Mouse (Mus musculus) kidney, embryonic 16.5 days (tissue): ENCODE results near the gene Ccdc170. TPM values are rescaled to one million over a fixed set of nuclear protein-coding genes. Genes with fewer than 3 reads are reported as not detected.
A peak's percentile ranks its signal among the peaks of the same experiment; 100 is the strongest.

ENCODE experiments used
- ATAC-seq: fragments of 200-750 bp; cut with Nextera tagmentation; 2 replicates; pipeline ENCODE4 v1.8.0; 2017; ENCODE audit warnings: moderate TSS enrichment; ENCODE audit not compliant: low FRiP score, low TSS enrichment
- H3K27ac ChIP-seq: fragments of 300-500 bp; sonication (generic); 2 replicates; pipeline ENCODE4 v1.5.1; 2014; ENCODE audit warnings: low read length
- H3K27me3 ChIP-seq: fragments of 300-500 bp; sonication (generic); 2 replicates; pipeline ENCODE4 v1.6.1; 2014; ENCODE audit warnings: low read length, control low read depth, mixed read lengths; ENCODE audit not compliant: insufficient read depth
- H3K36me3 ChIP-seq: fragments of 300-500 bp; sonication (generic); 2 replicates; pipeline ENCODE4 v1.6.1; 2014; ENCODE audit warnings: low read length, control low read depth, mixed read lengths; ENCODE audit not compliant: insufficient read depth
- H3K4me1 ChIP-seq: fragments of 300-500 bp; sonication (generic); 2 replicates; pipeline ENCODE4 v1.6.1; 2014; ENCODE audit warnings: low read length, control low read depth, mixed read lengths; ENCODE audit not compliant: insufficient read depth
- H3K4me2 ChIP-seq: fragments of 300-500 bp; sonication (generic); replicated peaks from 2 replicates; pipeline ENCODE4 v1.6.1; 2014; ENCODE audit warnings: low read depth, low read length
- H3K4me3 ChIP-seq: fragments of 300-500 bp; sonication (generic); 2 replicates; pipeline ENCODE4 v1.5.1; 2014; ENCODE audit warnings: mild to moderate bottlenecking, low read length
- H3K9ac ChIP-seq: fragments of 300-500 bp; sonication (generic); replicated peaks from 2 replicates; pipeline ENCODE4 v1.6.1; 2014; ENCODE audit warnings: low read length
- H3K9me3 ChIP-seq: fragments of 300-500 bp; sonication (generic); 2 replicates; pipeline ENCODE4 v1.6.1; 2016; ENCODE audit warnings: low read length, control low read depth
- WGBS: fragments of 180-500 bp; shearing (Covaris S2); extraction: QIAGEN DNeasy Blood & Tissue Kit; methylation state at CpG from one replicate; pipeline ENCODE4 v1.1.7; 2014; 5-methylcytosine and 5-hydroxymethylcytosine counted together
- polyA plus RNA-seq: library from polyadenylated mRNA; unstranded; fragments of >200 nt; fragmentation: Nextera tagmentation; extraction: Ambion mirVana; gene quantifications from 2 replicates; pipeline ENCODE4 v1.2.1, GENCODE M21; 2015

Ccdc170 gene
- polyA plus RNA-seq, 1 experiment from 2014 or later, result 2.2 TPM

- H3K36me3 ChIP-seq, result no peaks in the 10 kb centered on the region
- H3K4me1 ChIP-seq, result peaks cover 21% of the 10 kb centered on the region
- H3K9ac ChIP-seq, result no peak overlapping the region
- H3K4me2 ChIP-seq, result no peak overlapping the region
- 0 out of 2 replicates have a peak, but pooled peaks cover 4% of the 10 kb centered on the region for H3K9me3 ChIP-seq
- ATAC-seq, result no peak
- no peak overlapping the region for H3K27ac ChIP-seq
- no peaks in the 10 kb centered on the region for H3K27me3 ChIP-seq
- 67% methylated on average over 2 of the region's 2 CpGs for WGBS
- no peak overlapping the region for H3K4me3 ChIP-seq
Observed at GRCm38 (mm10) chr10:4610234-4610633, 127.9 kb downstream of the Ccdc170 start.

- Histone ChIP-seq H3K4me2 (peak within 1 kb of the TSS; percentile 50), H3K27ac (peak within 1 kb of the TSS; percentile 82), H3K9me3 (0 out of 2 replicates have a peak, but pooled peaks cover 3% of the 10 kb centered on the region), H3K36me3 (no peaks in the 10 kb centered on the region), H3K27me3 (no peaks in the 10 kb centered on the region), H3K4me3 (peak within 1 kb of the TSS; percentile 37), H3K9ac (peak within 1 kb of the TSS; percentile 51), H3K4me1 (peaks cover 21% of the 10 kb centered on the region)
- peak; percentile 80 for ATAC-seq
- WGBS, result 26% methylated on average over 13 of the region's 13 CpGs
Observed at GRCm38 (mm10) chr10:4611386-4612155, 129.3 kb downstream of the Ccdc170 start, which contains the start of gene Esr1. Esr1 (plus strand) TSS chr10:4611593.

Other genes starting within 250 kb of the Ccdc170 start
- 92.7 and 96.4 TPM in 2 replicates for gene Akap12, start 216.1 kb upstream of the Ccdc170 start, polyA plus RNA-seq
- 17.9 and 19.0 TPM in 2 replicates for gene Zbtb2, start 94.4 kb upstream of the Ccdc170 start, polyA plus RNA-seq
- 65.2 and 71.0 TPM in 2 replicates for gene Rmnd1, start 50.1 kb upstream of the Ccdc170 start, polyA plus RNA-seq
- gene Armt1, start 50.0 kb upstream of the Ccdc170 start, polyA plus RNA-seq, result 23.8 and 29.0 TPM in 2 replicates
- 2.5 and 2.6 TPM in 2 replicates for gene Esr1, start 129.1 kb downstream of the Ccdc170 start, polyA plus RNA-seq